Mouse (Mus musculus) heart, embryonic 15.5 days (tissue): ENCODE data around the gene Ptf1a. TPM values are rescaled to one million over a fixed set of nuclear protein-coding genes. Genes with fewer than 3 reads are reported as not detected.

Experiments
- ATAC-seq: fragments of 200-750 bp; cut with Nextera tagmentation; replicated peaks from 2 replicates; pipeline ENCODE4 v1.8.0; 2017; ENCODE audit warnings: low read depth, moderate TSS enrichment; ENCODE audit not compliant: insufficient number of reproducible peaks, insufficient read depth, low FRiP score
- H3K27ac ChIP-seq: fragments of 300-500 bp; sonication (generic); 2 replicates; pipeline ENCODE4 v1.5.1; 2015; ENCODE audit warnings: mild to moderate bottlenecking, inconsistent platforms
- H3K27me3 ChIP-seq: fragments of 300-500 bp; sonication (generic); 2 replicates; pipeline ENCODE4 v1.6.1; 2015; ENCODE audit warnings: inconsistent platforms
- H3K36me3 ChIP-seq: fragments of 300-500 bp; sonication (generic); 2 replicates; pipeline ENCODE4 v1.6.1; 2015; ENCODE audit warnings: mild to moderate bottlenecking, inconsistent platforms
- H3K4me1 ChIP-seq: fragments of 300-500 bp; sonication (generic); replicated peaks from 2 replicates; pipeline ENCODE4 v1.6.1; 2015; ENCODE audit warnings: inconsistent platforms
- H3K4me2 ChIP-seq: fragments of 300-500 bp; sonication (generic); 2 replicates; pipeline ENCODE4 v1.6.1; 2015; ENCODE audit warnings: inconsistent platforms, mild to moderate bottlenecking, moderate library complexity
- H3K4me3 ChIP-seq: fragments of 300-500 bp; sonication (generic); 2 replicates; pipeline ENCODE4 v1.5.1; 2015; ENCODE audit warnings: mild to moderate bottlenecking, inconsistent platforms
- H3K9ac ChIP-seq: fragments of 300-500 bp; sonication (generic); 2 replicates; pipeline ENCODE4 v1.6.1; 2015; ENCODE audit warnings: mild to moderate bottlenecking, inconsistent platforms
- H3K9me3 ChIP-seq: fragments of 300-500 bp; sonication (generic); replicated peaks from 2 replicates; pipeline ENCODE4 v1.6.1; 2016; ENCODE audit warnings: inconsistent platforms
- whole genome bisulfite sequencing: fragments of 180-500 bp; shearing (Covaris S2); methylation state at CpG from one replicate; pipeline ENCODE4 v1.1.7; 2015; ENCODE audit warnings: mixed read lengths; 5-methylcytosine and 5-hydroxymethylcytosine counted together
- polyA plus RNA-seq: library from polyadenylated mRNA; unstranded; fragments of >200 nt; fragmentation: Nextera tagmentation; extraction: Ambion mirVana; gene quantifications from 2 replicates; pipeline ENCODE4 v1.2.1, GENCODE M21; 2015

Gene Ptf1a
- polyA plus RNA-seq = not detected in 2 replicates

- no peak within 1 kb of the TSS for H3K27ac ChIP-seq
- no peaks in the 10 kb centered on the region for H3K9me3 ChIP-seq
- no peak for ATAC-seq
- H3K27me3 ChIP-seq = peaks cover 93% of the 10 kb centered on the region
- under 1% methylated on average over 43 of the region's 53 CpGs for WGBS
- peak within 1 kb of the TSS; percentile 60 for H3K4me2 ChIP-seq
- no peak within 1 kb of the TSS for H3K9ac ChIP-seq
- peaks cover 23% of the 10 kb centered on the region for H3K4me1 ChIP-seq
- no peaks in the 10 kb centered on the region for H3K36me3 ChIP-seq
- peak within 1 kb of the TSS; percentile 39 for H3K4me3 ChIP-seq
Observed at GRCm38 (mm10) chr2:19444931-19445831, at the start of gene Ptf1a. Gene Ptf1a (plus strand): TSS chr2:19445663.

- Histone ChIP-seq H3K36me3 (no peaks in the 10 kb centered on the region), H3K9ac (no peak overlapping the region), H3K4me1 (no peaks in the 10 kb centered on the region), H3K27ac (no peak overlapping the region), H3K4me3 (no peak overlapping the region), H3K27me3 (no peaks in the 10 kb centered on the region), H3K4me2 (no peak overlapping the region), H3K9me3 (no peaks in the 10 kb centered on the region)
- no peak for ATAC-seq
- 47% methylated on average over 5 of the region's 5 CpGs for WGBS
Observed at GRCm38 (mm10) chr2:19405409-19405808, 40.1 kb upstream of the Ptf1a start.

- H3K4me1 ChIP-seq = no peaks in the 10 kb centered on the region
- ATAC-seq = no peak
- WGBS = 57% methylated on average over 3 of the region's 3 CpGs
- H3K27ac ChIP-seq = no peak overlapping the region
- H3K9ac ChIP-seq = no peak overlapping the region
- no peak overlapping the region for H3K4me2 ChIP-seq
- no peaks in the 10 kb centered on the region for H3K9me3 ChIP-seq
- no peaks in the 10 kb centered on the region for H3K27me3 ChIP-seq
- H3K4me3 ChIP-seq = no peak overlapping the region
- no peaks in the 10 kb centered on the region for H3K36me3 ChIP-seq
Observed at GRCm38 (mm10) chr2:19406531-19406930, 38.9 kb upstream of the Ptf1a start.

- Histone ChIP-seq H3K4me1 (0 out of 2 replicates have a peak, but pooled peaks cover 5% of the 10 kb centered on the region), H3K4me2 (peak overlapping the region; percentile 66), H3K9ac (peak overlapping the region; percentile 23; the same call in 1 of the 2 replicates), H3K27ac (no peak overlapping the region), H3K36me3 (no peaks in the 10 kb centered on the region), H3K4me3 (peak overlapping the region; percentile 40), H3K27me3 (peaks cover 4% of the 10 kb centered on the region; the same call in 1 of the 2 replicates), H3K9me3 (no peaks in the 10 kb centered on the region)
- ATAC-seq = no peak
- WGBS = 18% methylated on average over 19 of the region's 19 CpGs
Observed at GRCm38 (mm10) chr2:19414222-19414965, 31.1 kb upstream of the Ptf1a start.

- H3K27me3 ChIP-seq = peaks cover 4% of the 10 kb centered on the region; the same call in 1 of the 2 replicates
- peak overlapping the region; percentile 40 for H3K4me3 ChIP-seq
- no peak overlapping the region for H3K27ac ChIP-seq
- 3% methylated on average over 6 of the region's 6 CpGs for WGBS
- H3K4me2 ChIP-seq = peak overlapping the region; percentile 66
- peak overlapping the region; percentile 23; the same call in 1 of the 2 replicates for H3K9ac ChIP-seq
- H3K9me3 ChIP-seq = no peaks in the 10 kb centered on the region
- 0 out of 2 replicates have a peak, but pooled peaks cover 5% of the 10 kb centered on the region for H3K4me1 ChIP-seq
- no peaks in the 10 kb centered on the region for H3K36me3 ChIP-seq
- ATAC-seq = no peak
Observed at GRCm38 (mm10) chr2:19415063-19415521, 30.4 kb upstream of the Ptf1a start.

GRCm38 (mm10) chr2:19416066-19416465 lies 29.4 kb upstream of the Ptf1a start:
- Histone ChIP-seq H3K9ac (no peak overlapping the region), H3K27ac (no peak overlapping the region), H3K27me3 (peaks cover 4% of the 10 kb centered on the region; the same call in 1 of the 2 replicates), H3K9me3 (no peaks in the 10 kb centered on the region), H3K4me3 (no peak overlapping the region), H3K4me1 (0 out of 2 replicates have a peak, but pooled peaks cover 5% of the 10 kb centered on the region), H3K36me3 (no peaks in the 10 kb centered on the region), H3K4me2 (no peak overlapping the region)
- WGBS = 63% methylated on average over 6 of the region's 6 CpGs
- ATAC-seq = no peak

- Histone ChIP-seq H3K36me3 (no peaks in the 10 kb centered on the region), H3K4me2 (no peak overlapping the region), H3K4me1 (0 out of 2 replicates have a peak, but pooled peaks cover 2% of the 10 kb centered on the region), H3K27me3 (peaks cover 19% of the 10 kb centered on the region), H3K9me3 (no peaks in the 10 kb centered on the region), H3K27ac (no peak overlapping the region), H3K4me3 (no peak overlapping the region), H3K9ac (no peak overlapping the region)
- no peak for ATAC-seq
- 46% methylated on average over 1 of the region's 1 CpGs for WGBS
Observed at GRCm38 (mm10) chr2:19419686-19420345, 25.6 kb upstream of the Ptf1a start.

GRCm38 (mm10) chr2:19422226-19422625 lies 23.2 kb upstream of the Ptf1a start:
- peaks cover 32% of the 10 kb centered on the region for H3K27me3 ChIP-seq

GRCm38 (mm10) chr2:19423086-19423485 lies 22.4 kb upstream of the Ptf1a start:
- Histone ChIP-seq H3K4me2 (no peak overlapping the region), H3K4me1 (no peaks in the 10 kb centered on the region), H3K9ac (no peak overlapping the region), H3K27me3 (peaks cover 38% of the 10 kb centered on the region), H3K27ac (no peak overlapping the region), H3K36me3 (no peaks in the 10 kb centered on the region), H3K4me3 (no peak overlapping the region), H3K9me3 (no peaks in the 10 kb centered on the region)
- ATAC-seq = no peak
- WGBS = 78% methylated on average over 6 of the region's 6 CpGs

More at GRCm38 (mm10) chr2:19422226-19422625, 23.2 kb upstream of the Ptf1a start:
- Histone ChIP-seq H3K9me3 (no peaks in the 10 kb centered on the region), H3K4me3 (no peak overlapping the region), H3K4me2 (no peak overlapping the region), H3K9ac (no peak overlapping the region), H3K4me1 (no peaks in the 10 kb centered on the region), H3K27ac (no peak overlapping the region), H3K36me3 (no peaks in the 10 kb centered on the region)
- no peak for ATAC-seq

- H3K9me3 ChIP-seq = no peaks in the 10 kb centered on the region
- H3K27ac ChIP-seq = no peak overlapping the region
- WGBS = 4% methylated on average over 10 of the region's 10 CpGs
- no peak for ATAC-seq
- H3K4me1 ChIP-seq = peaks cover 15% of the 10 kb centered on the region
- H3K4me3 ChIP-seq = no peak overlapping the region
- no peak overlapping the region for H3K4me2 ChIP-seq
- peaks cover 87% of the 10 kb centered on the region for H3K27me3 ChIP-seq
- no peaks in the 10 kb centered on the region for H3K36me3 ChIP-seq
- H3K9ac ChIP-seq = no peak overlapping the region
Observed at GRCm38 (mm10) chr2:19429031-19429430, 16.4 kb upstream of the Ptf1a start.
